Mouse (Mus musculus) liver, embryonic 16.5 days (tissue): Measurements from ENCODE around the gene Usf1. TPM values are rescaled to one million over a fixed set of nuclear protein-coding genes. Genes with fewer than 3 reads are reported as not detected.

Experiments
- ATAC-seq: fragments of 200-750 bp; cut with Nextera tagmentation; 2 replicates; pipeline ENCODE4 v1.8.0; 2017; ENCODE audit warnings: low read depth, mild to moderate bottlenecking, moderate number of reproducible peaks, moderate library complexity
- H3K27ac ChIP-seq: fragments of 300-500 bp; sonication (generic); 2 replicates; pipeline ENCODE4 v1.5.1; 2014; ENCODE audit warnings: mild to moderate bottlenecking, low read length
- H3K27me3 ChIP-seq: fragments of 300-500 bp; sonication (generic); 2 replicates; pipeline ENCODE4 v1.6.1; 2014; ENCODE audit warnings: low read depth, low read length, mixed read lengths; ENCODE audit not compliant: control insufficient read depth, insufficient read depth
- H3K36me3 ChIP-seq: fragments of 300-500 bp; sonication (generic); 2 replicates; pipeline ENCODE4 v1.6.1; 2014; ENCODE audit warnings: mild to moderate bottlenecking; ENCODE audit not compliant: control insufficient read depth, insufficient read depth
- H3K4me1 ChIP-seq: fragments of 300-500 bp; sonication (generic); 2 replicates; pipeline ENCODE4 v1.6.1; 2014; ENCODE audit warnings: low read depth, low read length, mixed read lengths; ENCODE audit not compliant: control insufficient read depth
- H3K4me2 ChIP-seq: fragments of 300-500 bp; sonication (generic); 2 replicates; pipeline ENCODE4 v1.6.1; 2014; ENCODE audit warnings: low read depth, low read length, mixed read lengths
- H3K4me3 ChIP-seq: fragments of 300-500 bp; sonication (generic); 2 replicates; pipeline ENCODE4 v1.5.1; 2014; ENCODE audit warnings: low read depth, mild to moderate bottlenecking, low read length
- H3K9ac ChIP-seq: fragments of 300-500 bp; sonication (generic); 2 replicates; pipeline ENCODE4 v1.6.1; 2014; ENCODE audit warnings: low read depth, low read length
- H3K9me3 ChIP-seq: fragments of 300-500 bp; sonication (generic); replicated peaks from 2 replicates; pipeline ENCODE4 v1.6.1; 2016; ENCODE audit warnings: low read length; ENCODE audit not compliant: control insufficient read depth
- WGBS: fragments of 180-500 bp; shearing (Covaris S2); extraction: QIAGEN DNeasy Blood & Tissue Kit; methylation state at CpG from one replicate; pipeline ENCODE4 v1.1.7; 2014; ENCODE audit not compliant: insufficient replicate concordance; 5-methylcytosine and 5-hydroxymethylcytosine counted together
- polyA plus RNA-seq: library from polyadenylated mRNA; unstranded; fragments of >200 nt; fragmentation: Nextera tagmentation; extraction: Ambion mirVana; gene quantifications from 2 replicates; pipeline ENCODE4 v1.2.1, GENCODE M21; 2015

Usf1 gene
- polyA plus RNA-seq, 1 experiment from 2014 or later = 19.3 TPM

DNA sequence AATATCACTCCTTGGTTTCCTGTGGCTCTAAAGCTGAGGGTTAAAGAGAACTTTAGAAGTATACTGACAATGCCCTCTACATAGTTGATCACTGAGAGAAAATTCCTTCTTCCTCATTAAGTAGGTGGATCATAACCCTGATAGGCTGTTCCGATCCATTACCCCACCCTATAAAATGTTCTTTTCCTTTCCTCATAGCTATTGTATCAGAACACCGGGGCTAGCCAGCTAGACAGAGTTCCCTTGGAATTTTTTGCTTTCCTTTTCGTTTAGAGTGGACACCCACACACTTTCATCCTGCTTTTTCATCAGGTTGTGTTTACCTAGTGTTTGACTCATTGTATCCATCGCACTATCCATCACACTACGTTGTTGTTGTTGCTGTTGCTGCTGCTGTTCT is 13.5 kb downstream of the Usf1 start:
- no peak overlapping the region for H3K27ac ChIP-seq
- H3K36me3 ChIP-seq = no peaks in the 10 kb centered on the region
- H3K4me3 ChIP-seq = no peak overlapping the region
- H3K27me3 ChIP-seq = no peaks in the 10 kb centered on the region
- H3K4me1 ChIP-seq = peaks cover 2% of the 10 kb centered on the region; the same call in 1 of the 2 replicates
- no peaks in the 10 kb centered on the region for H3K9me3 ChIP-seq
- 49% methylated on average over 5 of the region's 5 CpGs for WGBS
- H3K4me2 ChIP-seq = 0 out of 2 replicates have a peak overlapping the region, but pooled peaks have one; percentile 13
- no peak overlapping the region for H3K9ac ChIP-seq
- ATAC-seq = peak; percentile 46

DNA sequence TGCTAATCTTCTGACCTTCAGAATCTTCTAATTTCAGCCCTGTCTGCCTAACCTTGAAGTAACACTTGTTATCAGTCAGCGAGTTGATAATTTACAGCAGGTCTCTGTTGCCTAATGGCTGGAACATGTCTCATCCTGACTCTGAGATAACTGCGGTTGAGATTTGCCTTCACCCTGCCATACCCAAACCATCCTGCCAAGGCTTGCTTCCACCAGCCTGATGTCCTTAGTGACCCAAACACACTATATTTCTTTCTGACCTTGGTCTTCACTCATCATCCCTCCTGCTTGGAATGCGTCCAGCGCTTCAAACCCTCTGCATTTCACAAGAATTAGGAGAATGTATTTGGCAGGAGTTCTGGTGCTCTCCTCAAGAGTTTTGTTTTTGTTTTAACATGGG is 14.0 kb downstream of the Usf1 start:
- WGBS = 57% methylated on average over 4 of the region's 4 CpGs
- H3K4me2 ChIP-seq = no peak overlapping the region
- no peak overlapping the region for H3K4me3 ChIP-seq
- H3K9ac ChIP-seq = no peak overlapping the region
- no peaks in the 10 kb centered on the region for H3K27me3 ChIP-seq
- H3K36me3 ChIP-seq = no peaks in the 10 kb centered on the region
- H3K9me3 ChIP-seq = no peaks in the 10 kb centered on the region
- no peak overlapping the region for H3K27ac ChIP-seq
- peak; percentile 39 for ATAC-seq
- H3K4me1 ChIP-seq = peaks cover 2% of the 10 kb centered on the region; the same call in 1 of the 2 replicates

DNA sequence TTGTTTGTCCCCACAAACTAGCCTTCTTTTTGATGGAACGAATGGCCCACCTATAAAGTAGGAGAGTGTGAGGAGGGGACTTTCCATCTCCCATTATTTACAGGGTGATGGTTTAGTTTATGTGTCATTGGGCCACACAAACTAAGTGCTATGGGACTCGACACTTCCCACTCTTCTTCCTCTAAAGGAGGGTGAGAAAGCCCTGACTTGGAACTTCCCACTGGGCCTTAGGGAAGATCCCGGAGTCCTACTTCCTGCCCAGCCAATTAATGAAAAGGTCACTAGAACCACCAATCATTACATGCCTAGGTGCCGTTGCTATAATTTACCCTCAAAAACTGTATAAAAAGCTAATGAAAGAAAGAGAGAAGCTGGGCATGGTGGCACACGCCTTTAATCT is 21.0 kb downstream of the Usf1 start:
- H3K9ac ChIP-seq = no peak overlapping the region
- H3K36me3 ChIP-seq = no peaks in the 10 kb centered on the region
- no peak overlapping the region for H3K4me2 ChIP-seq
- H3K4me1 ChIP-seq = no peaks in the 10 kb centered on the region; the same call in 1 of the 2 replicates
- H3K27ac ChIP-seq = no peak overlapping the region
- H3K9me3 ChIP-seq = no peaks in the 10 kb centered on the region
- WGBS = 43% methylated on average over 5 of the region's 5 CpGs
- no peak for ATAC-seq
- no peak overlapping the region for H3K4me3 ChIP-seq
- H3K27me3 ChIP-seq = peaks cover 12% of the 10 kb centered on the region

DNA sequence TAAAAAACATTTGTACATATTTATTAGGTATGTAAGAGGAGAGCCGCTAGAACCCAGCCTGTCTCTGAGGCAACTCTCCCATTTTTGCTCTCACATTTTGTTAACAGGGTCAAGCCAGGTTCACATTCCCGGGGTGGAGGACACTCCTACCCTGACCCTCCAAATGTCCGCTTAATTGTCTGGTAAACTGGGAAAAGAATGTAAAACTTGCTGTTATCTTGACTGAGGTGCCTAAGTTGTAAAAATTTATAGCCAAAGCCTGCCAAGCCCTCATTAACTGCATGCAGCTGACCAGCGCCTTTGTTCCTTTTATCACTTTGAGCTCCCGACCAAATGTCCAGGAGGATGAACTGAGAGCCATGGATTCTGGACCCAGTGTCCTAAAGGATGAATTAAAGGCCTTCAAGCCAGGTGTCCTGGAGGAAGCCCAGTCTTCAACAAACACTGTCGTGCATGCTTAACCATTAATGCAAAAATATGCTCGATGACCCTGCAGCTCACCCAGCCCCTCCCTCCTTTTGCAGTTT is 24.2 kb downstream of the Usf1 start:
- no peak overlapping the region for H3K4me2 ChIP-seq

GRCm38 (mm10) chr1:171435974-171436373 is 24.9 kb downstream of the Usf1 start:
- Histone ChIP-seq H3K27ac (no peak overlapping the region), H3K4me3 (no peak overlapping the region), H3K9ac (no peak overlapping the region), H3K27me3 (peaks cover 41% of the 10 kb centered on the region), H3K4me1 (peaks cover 2% of the 10 kb centered on the region), H3K36me3 (no peaks in the 10 kb centered on the region), H3K9me3 (no peaks in the 10 kb centered on the region), H3K4me2 (no peak overlapping the region)
- ATAC-seq = no peak
- WGBS = 52% methylated on average over 1 of the region's 1 CpGs

More for the DNA sequence above, 24.2 kb downstream of the Usf1 start:
- no peaks in the 10 kb centered on the region for H3K36me3 ChIP-seq
- peaks cover 39% of the 10 kb centered on the region for H3K27me3 ChIP-seq
- H3K4me3 ChIP-seq = no peak overlapping the region
- peaks cover 2% of the 10 kb centered on the region for H3K4me1 ChIP-seq
- no peak for ATAC-seq
- H3K9me3 ChIP-seq = no peaks in the 10 kb centered on the region
- no peak overlapping the region for H3K27ac ChIP-seq
- 43% methylated on average over 7 of the region's 7 CpGs for WGBS
- no peak overlapping the region for H3K9ac ChIP-seq

GRCm38 (mm10) chr1:171437264-171438013 is 26.3 kb downstream of the Usf1 start, which contains the start of gene F11r:
TSS of gene F11r (plus strand) at chr1:171437535.
- Histone ChIP-seq H3K4me3 (peak within 1 kb of the TSS; percentile 51), H3K27me3 (peaks cover 41% of the 10 kb centered on the region), H3K9ac (peak within 1 kb of the TSS; percentile 8), H3K36me3 (no peaks in the 10 kb centered on the region), H3K9me3 (no peaks in the 10 kb centered on the region), H3K4me2 (peak within 1 kb of the TSS; percentile 37), H3K4me1 (peaks cover 13% of the 10 kb centered on the region), H3K27ac (peak within 1 kb of the TSS; percentile 68)
- 2% methylated on average over 46 of the region's 46 CpGs for WGBS
- ATAC-seq = peak; percentile 88

DNA sequence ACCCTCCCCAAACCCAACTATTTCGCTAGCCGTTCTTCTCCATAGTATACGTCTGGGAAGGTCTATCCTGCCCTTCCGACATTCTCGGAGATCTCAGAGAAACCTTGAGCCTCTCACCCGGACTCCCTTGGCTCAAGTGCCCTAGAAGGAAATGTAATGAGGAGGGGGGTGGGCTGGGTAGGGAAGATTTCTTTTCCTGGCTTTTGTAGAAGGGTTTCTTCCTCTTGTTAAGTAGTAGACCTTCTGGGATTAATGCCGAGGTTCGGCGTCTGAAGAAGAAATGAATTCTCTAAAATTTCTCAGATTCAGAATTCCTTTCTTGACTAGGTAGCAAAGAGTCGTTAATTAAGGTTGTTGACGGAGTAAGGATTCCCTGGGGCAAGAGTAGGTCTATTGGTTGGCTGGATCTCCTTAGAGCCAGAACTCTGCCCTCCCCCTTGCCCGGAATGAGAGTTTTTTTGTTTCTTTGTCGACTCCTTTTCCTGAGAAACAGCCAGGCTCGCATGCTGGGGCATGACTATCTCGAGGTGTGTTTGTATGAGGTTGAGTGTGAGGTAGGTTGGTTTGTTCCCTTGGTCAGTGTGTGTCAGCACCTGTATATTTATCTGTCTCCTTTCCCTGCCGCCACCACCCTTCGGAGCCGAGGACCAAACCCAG is 27.0 kb downstream of the Usf1 start:
- Histone ChIP-seq H3K9me3 (no peaks in the 10 kb centered on the region), H3K4me3 (peak overlapping the region; percentile 51), H3K4me1 (peaks cover 13% of the 10 kb centered on the region), H3K9ac (peak overlapping the region; percentile 8), H3K27ac (peak overlapping the region; percentile 68; the same call in 1 of the 2 replicates), H3K36me3 (no peaks in the 10 kb centered on the region), H3K27me3 (peaks cover 41% of the 10 kb centered on the region), H3K4me2 (peak overlapping the region; percentile 37)
- 4% methylated on average over 18 of the region's 18 CpGs for WGBS
- ATAC-seq = no peak

DNA sequence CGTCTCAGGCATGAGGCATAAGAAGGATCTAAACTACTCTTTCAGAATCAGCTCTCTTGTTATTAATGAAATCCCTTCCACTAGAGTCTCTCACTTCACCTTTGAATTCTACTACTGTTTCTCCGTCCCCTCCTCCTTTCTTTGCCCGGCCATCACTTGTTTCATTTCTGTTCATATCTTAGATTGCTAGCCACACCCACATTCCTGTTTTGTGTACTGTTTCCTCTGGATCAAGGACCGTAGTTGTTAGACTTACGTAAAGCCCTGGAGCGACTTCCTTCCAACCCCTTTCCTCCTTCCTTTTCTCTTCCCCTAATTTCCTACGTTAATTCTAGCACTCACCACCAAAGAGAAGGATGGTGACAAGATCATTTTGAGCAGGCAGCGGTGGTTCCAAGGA is 28.0 kb downstream of the Usf1 start:
- no peak overlapping the region for H3K27ac ChIP-seq
- no peak overlapping the region for H3K9ac ChIP-seq
- no peaks in the 10 kb centered on the region; the same call in 1 of the 2 replicates for H3K9me3 ChIP-seq
- H3K4me2 ChIP-seq = peak overlapping the region; percentile 38
- peaks cover 41% of the 10 kb centered on the region for H3K27me3 ChIP-seq
- peak overlapping the region; percentile 51 for H3K4me3 ChIP-seq
- H3K4me1 ChIP-seq = peaks cover 13% of the 10 kb centered on the region
- H3K36me3 ChIP-seq = no peaks in the 10 kb centered on the region
- ATAC-seq = no peak
- WGBS = 19% methylated on average over 8 of the region's 8 CpGs
